Mouse (Mus musculus): Measurements from ENCODE around the gene Itgb8. TPM values are rescaled to one million over a fixed set of nuclear protein-coding genes. Genes with fewer than 3 reads are reported as not detected.
A peak's percentile ranks its signal among the peaks of the same experiment; 100 is the strongest.

Itgb8 gene
- polyA plus RNA-seq, 1 experiment from 2014 or later, result 29.6 TPM

DNA sequence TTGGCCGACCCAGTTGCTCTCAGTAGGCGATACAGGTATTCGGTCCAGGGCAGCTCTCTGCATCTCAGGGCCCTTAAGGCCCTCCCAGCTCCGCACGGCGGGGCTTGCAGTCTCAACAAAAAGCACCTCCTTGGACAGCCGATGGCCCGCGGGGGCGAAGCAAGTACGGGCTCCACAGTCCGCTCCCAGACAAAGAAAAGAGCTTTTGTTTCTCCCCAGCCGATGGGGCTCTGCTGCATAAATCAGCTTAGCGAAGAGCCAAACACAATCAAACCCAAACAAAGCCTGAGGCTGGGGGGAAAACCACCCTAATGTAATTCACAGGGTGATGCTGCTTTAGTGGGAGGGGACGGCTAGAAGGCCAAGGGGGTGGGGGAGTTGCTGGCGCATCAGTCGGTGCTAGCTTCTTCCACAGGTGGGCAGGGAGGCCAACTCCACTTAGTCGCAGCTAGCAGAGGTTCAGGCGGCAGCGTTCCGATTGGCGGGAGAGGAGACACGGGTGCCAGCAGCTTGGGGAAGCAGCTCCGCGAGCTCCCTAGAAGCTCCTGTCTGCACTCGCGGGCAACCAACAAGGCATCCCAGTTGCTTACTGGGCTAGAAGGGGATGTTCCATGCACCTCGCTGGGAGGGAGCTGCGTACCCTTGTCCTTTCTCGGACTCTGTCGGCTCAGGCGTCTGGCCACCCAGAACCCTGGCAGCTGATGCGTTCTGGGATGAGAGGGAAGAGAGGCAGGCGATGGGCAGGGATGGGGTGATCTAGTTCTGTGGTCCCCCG is 494 bp downstream of the Itgb8 start:
- ATAC-seq (ENCODE audit: low FRiP score) (peak; percentile 87), DNase-seq (ENCODE audit: low spot score) (peak; percentile 86)
- Histone ChIP-seq H3K4me3 (ENCODE audit: low read depth, low read length) (peak overlapping the region; percentile 43), H3K9me3 (ENCODE audit: control insufficient read depth, low read length) (no peaks in the 10 kb centered on the region), H3K9ac (ENCODE audit: low read depth, low read length) (peak overlapping the region; percentile 88), H3K27me3 (ENCODE audit: control insufficient read depth, insufficient read depth, low read length) (no peaks in the 10 kb centered on the region), H3K4me1 (replicated peaks; ENCODE audit: control insufficient read depth, insufficient read depth, low read length) (0 out of 2 replicates have a peak, but pooled peaks cover 2% of the 10 kb centered on the region), H3K36me3 (ENCODE audit: control insufficient read depth, insufficient read depth, low read length) (no peaks in the 10 kb centered on the region), H3K4me2 (replicated peaks; ENCODE audit: low read depth, low read length) (peak overlapping the region; percentile 78), H3K27ac (ENCODE audit: low read depth, low read length) (peak overlapping the region; percentile 98)
- 0% methylated on average over 35 of the region's 35 CpGs for WGBS

DNA sequence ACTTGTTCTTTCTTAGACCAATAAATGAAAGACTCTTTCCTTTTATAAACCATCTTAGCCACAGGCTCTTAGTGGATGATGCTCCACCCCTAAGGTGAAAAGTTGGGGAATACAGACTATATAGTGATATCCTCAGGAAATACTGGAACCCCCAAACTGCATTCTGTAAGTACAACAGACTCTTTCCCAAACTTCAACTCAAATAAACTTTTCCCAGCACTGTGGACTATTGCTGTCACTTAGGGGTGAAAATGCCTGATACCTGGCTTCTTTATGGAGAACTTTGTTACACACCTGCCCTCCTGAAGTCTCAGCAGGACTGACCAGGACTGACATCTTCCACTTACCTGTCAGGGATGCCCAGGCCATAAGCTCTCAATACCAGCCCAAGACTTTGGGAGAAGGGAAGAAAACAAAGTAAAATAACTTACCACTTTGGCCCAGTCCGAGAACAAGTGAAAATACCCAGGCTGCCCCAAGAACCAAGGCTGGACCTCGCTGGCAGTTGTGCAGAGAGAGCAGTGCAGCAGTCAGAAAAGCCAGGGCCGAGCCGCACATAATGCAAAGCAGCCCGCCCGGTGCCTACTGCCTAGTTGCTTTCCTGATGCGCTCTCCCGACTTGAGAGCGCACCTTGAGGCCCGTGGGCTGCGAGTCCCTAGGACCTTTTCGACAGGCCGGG is 1.2 kb downstream of the Itgb8 start:
- WGBS, result 0% methylated on average over 13 of the region's 13 CpGs

DNA sequence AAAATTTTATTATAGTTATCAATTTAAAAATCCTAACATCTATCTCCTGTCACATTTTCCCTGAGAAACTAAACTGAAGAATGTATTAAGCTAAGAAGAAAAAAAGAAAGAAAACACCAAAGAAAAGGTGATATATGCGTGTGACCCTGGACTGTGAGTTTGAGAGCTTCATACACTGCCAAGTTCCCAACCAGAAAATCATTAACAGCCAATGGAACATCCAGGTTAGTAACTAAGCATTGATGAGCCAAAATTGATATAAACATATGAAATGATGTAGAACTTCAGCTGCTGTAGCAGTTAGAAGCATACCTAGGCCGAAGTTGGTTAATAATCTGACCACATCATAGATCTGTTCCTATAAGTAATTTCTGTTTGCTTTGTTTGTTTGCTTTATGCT is 6.8 kb downstream of the Itgb8 start:
- Histone ChIP-seq H3K9ac (ENCODE audit: low read depth, low read length) (no peak overlapping the region), H3K27ac (ENCODE audit: low read depth, low read length) (no peak overlapping the region), H3K4me3 (ENCODE audit: low read depth, low read length) (no peak overlapping the region), H3K36me3 (ENCODE audit: control insufficient read depth, insufficient read depth, low read length) (no peaks in the 10 kb centered on the region), H3K4me2 (replicated peaks; ENCODE audit: low read depth, low read length) (no peak overlapping the region), H3K9me3 (ENCODE audit: control insufficient read depth, low read length) (no peaks in the 10 kb centered on the region), H3K4me1 (replicated peaks; ENCODE audit: control insufficient read depth, insufficient read depth, low read length) (0 out of 2 replicates have a peak, but pooled peaks cover 2% of the 10 kb centered on the region), H3K27me3 (ENCODE audit: control insufficient read depth, insufficient read depth, low read length) (no peaks in the 10 kb centered on the region)
- WGBS, result 98% methylated on average over 2 of the region's 2 CpGs
- no peak for ATAC-seq (ENCODE audit: low FRiP score)
- DNase-seq (ENCODE audit: low spot score), result no peak

More for the DNA sequence above, 1.2 kb downstream of the Itgb8 start:
- 0 out of 2 replicates have a peak, but pooled peaks cover 2% of the 10 kb centered on the region for H3K4me1 ChIP-seq (replicated peaks; ENCODE audit: control insufficient read depth, insufficient read depth, low read length)
- H3K9ac ChIP-seq (ENCODE audit: low read depth, low read length), result peak overlapping the region; percentile 88
- peak overlapping the region; percentile 43 for H3K4me3 ChIP-seq (ENCODE audit: low read depth, low read length)
- H3K27me3 ChIP-seq (ENCODE audit: control insufficient read depth, insufficient read depth, low read length), result no peaks in the 10 kb centered on the region
- H3K9me3 ChIP-seq (ENCODE audit: control insufficient read depth, low read length), result no peaks in the 10 kb centered on the region
- peak overlapping the region; percentile 78 for H3K4me2 ChIP-seq (replicated peaks; ENCODE audit: low read depth, low read length)
- ATAC-seq (ENCODE audit: low FRiP score) (peak; percentile 52; the same call in 1 of the 2 replicates), DNase-seq (ENCODE audit: low spot score) (no peak)
- peak overlapping the region; percentile 98 for H3K27ac ChIP-seq (ENCODE audit: low read depth, low read length)
- H3K36me3 ChIP-seq (ENCODE audit: control insufficient read depth, insufficient read depth, low read length), result no peaks in the 10 kb centered on the region

DNA sequence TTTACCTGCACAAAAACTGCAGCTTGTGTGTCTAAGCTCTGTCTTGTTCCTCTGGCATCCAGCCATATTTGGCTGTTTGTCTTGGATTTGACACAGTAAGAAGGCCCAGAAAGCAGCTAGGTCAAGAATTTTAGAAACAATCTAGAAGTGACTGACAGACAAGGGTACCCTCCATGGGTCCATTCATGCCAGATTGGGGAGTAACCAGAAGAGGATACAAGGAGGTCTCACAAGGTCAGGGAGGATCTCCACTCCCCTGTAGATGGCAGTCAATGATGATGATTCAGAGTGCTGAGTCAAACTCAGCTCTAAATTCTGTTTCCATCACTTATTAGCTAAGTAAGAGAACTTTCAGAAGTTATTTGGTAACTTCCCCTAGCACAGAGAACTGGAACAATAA is 8.2 kb downstream of the Itgb8 start:
- no peak overlapping the region for H3K9ac ChIP-seq (ENCODE audit: low read depth, low read length)
- no peaks in the 10 kb centered on the region for H3K9me3 ChIP-seq (ENCODE audit: control insufficient read depth, low read length)
- H3K4me1 ChIP-seq (replicated peaks; ENCODE audit: control insufficient read depth, insufficient read depth, low read length), result 0 out of 2 replicates have a peak, but pooled peaks cover 2% of the 10 kb centered on the region
- H3K27ac ChIP-seq (ENCODE audit: low read depth, low read length), result no peak overlapping the region
- H3K4me2 ChIP-seq (replicated peaks; ENCODE audit: low read depth, low read length), result no peak overlapping the region
- H3K4me3 ChIP-seq (ENCODE audit: low read depth, low read length), result no peak overlapping the region
- H3K36me3 ChIP-seq (ENCODE audit: control insufficient read depth, insufficient read depth, low read length), result no peaks in the 10 kb centered on the region
- no peak for DNase-seq (ENCODE audit: low spot score)
- no peak for ATAC-seq (ENCODE audit: low FRiP score)
- no peaks in the 10 kb centered on the region for H3K27me3 ChIP-seq (ENCODE audit: control insufficient read depth, insufficient read depth, low read length)

DNA sequence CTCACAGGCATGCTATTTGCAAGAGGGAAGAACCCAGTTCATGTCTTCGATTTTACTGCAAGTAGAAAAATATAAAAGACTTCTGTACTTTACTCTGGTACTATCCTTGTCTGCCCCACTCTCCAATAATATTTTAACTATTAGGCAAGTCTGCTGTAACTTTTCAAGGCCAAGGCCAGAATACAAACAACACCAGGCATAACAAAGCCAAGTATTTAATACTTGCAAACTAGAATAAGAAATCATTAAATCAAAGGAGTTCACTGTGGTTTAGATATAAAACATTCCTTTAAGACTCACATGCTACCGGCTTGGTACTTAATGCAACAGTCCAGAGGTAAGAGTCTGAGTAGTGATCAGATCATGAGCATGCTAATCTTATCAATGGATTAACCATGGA is 9.0 kb downstream of the Itgb8 start:
- Histone ChIP-seq H3K9ac (ENCODE audit: low read depth, low read length) (no peak overlapping the region), H3K36me3 (ENCODE audit: control insufficient read depth, insufficient read depth, low read length) (no peaks in the 10 kb centered on the region), H3K27ac (ENCODE audit: low read depth, low read length) (no peak overlapping the region), H3K4me2 (replicated peaks; ENCODE audit: low read depth, low read length) (no peak overlapping the region), H3K9me3 (ENCODE audit: control insufficient read depth, low read length) (no peaks in the 10 kb centered on the region), H3K27me3 (ENCODE audit: control insufficient read depth, insufficient read depth, low read length) (no peaks in the 10 kb centered on the region), H3K4me3 (ENCODE audit: low read depth, low read length) (no peak overlapping the region), H3K4me1 (replicated peaks; ENCODE audit: control insufficient read depth, insufficient read depth, low read length) (no peaks in the 10 kb centered on the region)
- WGBS, result 90% methylated on average over 2 of the region's 2 CpGs
- no peak for ATAC-seq (ENCODE audit: low FRiP score)
- no peak for DNase-seq (ENCODE audit: low spot score)

DNA sequence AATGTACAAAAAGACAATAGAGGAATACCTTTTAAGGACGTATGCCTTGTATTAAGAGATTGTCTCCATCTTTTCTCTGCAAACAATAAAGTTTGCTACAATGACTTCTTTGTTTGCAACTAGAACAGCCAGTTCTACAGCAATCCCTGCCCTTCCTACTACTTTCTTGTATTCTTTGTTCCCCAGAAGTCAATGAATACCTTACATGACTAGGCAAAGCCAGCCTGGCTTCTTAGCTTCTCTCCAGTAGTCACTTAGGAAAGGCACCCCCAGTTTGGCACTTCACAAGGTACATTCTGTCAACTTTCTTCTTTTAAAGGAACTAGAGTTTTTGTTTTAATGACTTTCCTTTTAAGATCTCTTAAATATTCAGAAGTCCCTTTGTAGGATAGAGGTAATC is 10.7 kb downstream of the Itgb8 start:
- 55% methylated on average over 1 of the region's 1 CpGs for WGBS
- Histone ChIP-seq H3K27me3 (ENCODE audit: control insufficient read depth, insufficient read depth, low read length) (no peaks in the 10 kb centered on the region), H3K4me3 (ENCODE audit: low read depth, low read length) (no peak overlapping the region), H3K36me3 (ENCODE audit: control insufficient read depth, insufficient read depth, low read length) (no peaks in the 10 kb centered on the region), H3K4me1 (replicated peaks; ENCODE audit: control insufficient read depth, insufficient read depth, low read length) (no peaks in the 10 kb centered on the region), H3K9ac (ENCODE audit: low read depth, low read length) (no peak overlapping the region), H3K27ac (ENCODE audit: low read depth, low read length) (no peak overlapping the region), H3K9me3 (ENCODE audit: control insufficient read depth, low read length) (no peaks in the 10 kb centered on the region), H3K4me2 (replicated peaks; ENCODE audit: low read depth, low read length) (no peak overlapping the region)
- DNase-seq (ENCODE audit: low spot score) (no peak), ATAC-seq (ENCODE audit: low FRiP score) (no peak)

DNA sequence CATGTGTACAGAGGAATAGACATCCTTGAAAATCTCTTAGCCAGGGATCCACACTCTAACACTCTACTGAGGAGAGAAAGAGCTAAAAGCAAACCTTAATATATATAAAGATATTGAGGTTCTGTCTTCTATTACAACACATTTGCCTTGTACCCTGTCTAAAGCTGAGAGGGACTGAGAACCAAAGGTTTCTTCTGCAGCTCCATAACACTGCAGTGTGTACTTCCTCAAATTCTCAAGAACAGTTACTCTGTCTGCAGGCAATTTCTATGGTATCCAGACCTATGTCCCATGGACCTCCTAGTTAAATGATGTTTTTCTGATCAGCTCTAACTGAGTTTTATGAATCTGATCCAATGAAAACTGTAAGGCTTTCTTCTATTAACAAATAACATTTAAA is 13.9 kb downstream of the Itgb8 start:
- H3K9me3 ChIP-seq (ENCODE audit: control insufficient read depth, low read length), result no peaks in the 10 kb centered on the region

DNA sequence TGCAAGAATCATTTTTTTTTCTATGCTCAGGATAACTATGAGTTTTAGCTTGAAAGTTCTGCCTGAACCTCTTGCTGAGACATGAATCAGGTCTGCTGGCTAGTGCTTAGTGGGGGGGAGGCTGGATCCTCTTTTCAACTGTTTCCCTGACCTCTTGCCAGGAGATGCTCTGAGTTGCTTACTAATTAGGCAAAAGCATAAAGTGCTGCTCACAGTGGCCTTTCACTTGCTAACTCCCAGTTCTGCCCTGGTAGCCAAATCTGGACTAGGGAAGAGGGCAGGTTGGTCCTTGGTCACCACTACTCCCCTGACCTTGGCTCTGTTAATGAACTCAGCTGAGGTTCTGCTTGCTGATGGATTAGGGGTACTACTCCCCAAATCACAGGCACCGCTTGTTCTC is 19.2 kb downstream of the Itgb8 start:
- no peak for DNase-seq (ENCODE audit: low spot score)
- Histone ChIP-seq H3K36me3 (ENCODE audit: control insufficient read depth, insufficient read depth, low read length) (no peaks in the 10 kb centered on the region), H3K4me1 (replicated peaks; ENCODE audit: control insufficient read depth, insufficient read depth, low read length) (no peaks in the 10 kb centered on the region), H3K4me2 (replicated peaks; ENCODE audit: low read depth, low read length) (no peak overlapping the region), H3K9ac (ENCODE audit: low read depth, low read length) (no peak overlapping the region), H3K27me3 (ENCODE audit: control insufficient read depth, insufficient read depth, low read length) (no peaks in the 10 kb centered on the region), H3K4me3 (ENCODE audit: low read depth, low read length) (no peak overlapping the region), H3K9me3 (ENCODE audit: control insufficient read depth, low read length) (no peaks in the 10 kb centered on the region), H3K27ac (ENCODE audit: low read depth, low read length) (no peak overlapping the region)
- ATAC-seq (ENCODE audit: low FRiP score), result no peak
- 97% methylated on average over 1 of the region's 1 CpGs for WGBS

More for the DNA sequence above, 13.9 kb downstream of the Itgb8 start:
- Histone ChIP-seq H3K4me3 (ENCODE audit: low read depth, low read length) (no peak overlapping the region), H3K9ac (ENCODE audit: low read depth, low read length) (no peak overlapping the region), H3K36me3 (ENCODE audit: control insufficient read depth, insufficient read depth, low read length) (no peaks in the 10 kb centered on the region), H3K4me2 (replicated peaks; ENCODE audit: low read depth, low read length) (no peak overlapping the region), H3K27me3 (ENCODE audit: control insufficient read depth, insufficient read depth, low read length) (no peaks in the 10 kb centered on the region), H3K4me1 (replicated peaks; ENCODE audit: control insufficient read depth, insufficient read depth, low read length) (no peaks in the 10 kb centered on the region), H3K27ac (ENCODE audit: low read depth, low read length) (no peak overlapping the region)
- DNase-seq (ENCODE audit: low spot score), result no peak
- ATAC-seq (ENCODE audit: low FRiP score), result no peak

All from hindbrain, embryonic 11.5 days (tissue).